Mouse (Mus musculus): ENCODE data around the gene Atp8b5. TPM values are rescaled to one million over a fixed set of nuclear protein-coding genes. Genes with fewer than 3 reads are reported as not detected.

The Atp8b5 gene
- polyA plus RNA-seq, 1 experiment, result 0.11 TPM

- H3K27me3 ChIP-seq (ENCODE audit: control insufficient read depth, insufficient read depth, low read length), result no peaks in the 10 kb centered on the region
- H3K27ac ChIP-seq (ENCODE audit: insufficient read depth, low read depth, low read length), result no peak overlapping the region
- no peak overlapping the region for H3K4me3 ChIP-seq (ENCODE audit: low read depth, low read length)
- H3K4me1 ChIP-seq (ENCODE audit: control insufficient read depth, insufficient read depth, insufficient read length, low read length), result no peaks in the 10 kb centered on the region
- TF ChIP-seq POLR2A (IDR thresholded peaks at IDR 0.05; ENCODE audit: low read depth, low read length) (no peak), CTCF (IDR thresholded peaks at IDR 0.05; ENCODE audit: extremely low read depth, insufficient read length, insufficient replicate concordance, low read depth, low read length) (peak; percentile 20; the same call in 1 of the 2 replicates)
- 22% methylated on average over 6 of the region's 6 CpGs for WGBS
- H3K36me3 ChIP-seq (ENCODE audit: control insufficient read depth, insufficient read depth, low read length), result no peaks in the 10 kb centered on the region
Observed at GRCm38 (mm10) chr4:43294001-43294400, 27.0 kb downstream of the Atp8b5 start.

GRCm38 (mm10) chr4:43309696-43310338, 42.9 kb downstream of the Atp8b5 start:
- H3K27me3 ChIP-seq (ENCODE audit: control insufficient read depth, insufficient read depth, low read length), result no peaks in the 10 kb centered on the region
- H3K4me1 ChIP-seq (ENCODE audit: control insufficient read depth, insufficient read depth, insufficient read length, low read length), result no peaks in the 10 kb centered on the region
- H3K27ac ChIP-seq (ENCODE audit: insufficient read depth, low read depth, low read length), result no peak overlapping the region
- TF ChIP-seq POLR2A (IDR thresholded peaks at IDR 0.05; ENCODE audit: low read depth, low read length) (no peak), CTCF (IDR thresholded peaks at IDR 0.05; ENCODE audit: extremely low read depth, insufficient read length, insufficient replicate concordance, low read depth, low read length) (no peak)
- no peak overlapping the region for H3K4me3 ChIP-seq (ENCODE audit: low read depth, low read length)
- no peaks in the 10 kb centered on the region for H3K36me3 ChIP-seq (ENCODE audit: control insufficient read depth, insufficient read depth, low read length)
- 82% methylated on average over 11 of the region's 11 CpGs for WGBS

DNA sequence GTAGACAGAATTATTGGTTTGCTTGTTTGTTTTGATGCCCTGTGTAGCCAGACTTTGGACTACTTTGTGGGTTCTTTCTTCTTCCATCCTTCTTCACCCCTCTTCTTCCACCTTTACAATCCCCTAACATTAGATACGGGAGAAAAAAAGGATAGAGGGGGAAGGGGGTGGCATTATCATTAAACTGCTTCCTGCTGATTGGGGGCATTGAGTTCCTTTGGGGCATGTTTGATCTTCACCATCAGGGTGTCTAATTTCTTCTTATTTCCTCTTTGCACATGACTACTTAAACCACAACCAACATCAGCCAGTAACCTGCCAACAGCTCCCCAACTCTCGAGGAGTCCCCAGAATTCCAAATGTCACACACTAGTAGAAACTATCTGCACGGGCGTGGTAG, 54.6 kb downstream of the Atp8b5 start:
- no peak overlapping the region for H3K4me3 ChIP-seq (ENCODE audit: low read depth, low read length)
- H3K27ac ChIP-seq (ENCODE audit: insufficient read depth, low read depth, low read length), result no peak overlapping the region
- H3K4me1 ChIP-seq (ENCODE audit: control insufficient read depth, insufficient read depth, insufficient read length, low read length), result no peaks in the 10 kb centered on the region
- WGBS, result 67% methylated on average over 4 of the region's 4 CpGs
- no peaks in the 10 kb centered on the region for H3K27me3 ChIP-seq (ENCODE audit: control insufficient read depth, insufficient read depth, low read length)
- no peak for TF ChIP-seq CTCF (IDR thresholded peaks at IDR 0.05; ENCODE audit: extremely low read depth, insufficient read length, insufficient replicate concordance, low read depth, low read length)
- no peaks in the 10 kb centered on the region for H3K36me3 ChIP-seq (ENCODE audit: control insufficient read depth, insufficient read depth, low read length)

DNA sequence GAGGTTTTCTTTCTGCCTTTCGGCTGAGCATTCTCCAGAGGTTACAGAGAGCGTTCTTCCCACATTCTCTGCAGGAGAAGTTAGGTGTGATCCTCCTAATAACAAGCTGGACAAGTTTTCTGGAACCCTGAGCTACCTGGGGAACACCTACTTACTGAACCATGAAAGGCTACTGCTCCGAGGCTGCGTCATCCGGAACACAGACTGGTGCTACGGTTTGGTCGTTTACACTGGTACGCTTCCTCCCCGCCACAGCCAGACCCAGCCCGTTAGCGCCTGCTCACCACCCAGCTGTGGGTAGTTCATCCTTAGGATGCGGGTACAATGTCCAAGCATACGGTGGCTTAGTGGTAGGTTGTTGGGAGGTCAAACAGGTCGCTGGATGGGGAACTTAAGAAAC, 55.4 kb downstream of the Atp8b5 start:
- H3K27ac ChIP-seq (ENCODE audit: insufficient read depth, low read depth, low read length), result no peak overlapping the region
- H3K4me3 ChIP-seq (ENCODE audit: low read depth, low read length), result no peak overlapping the region
- TF ChIP-seq CTCF (IDR thresholded peaks at IDR 0.05; ENCODE audit: extremely low read depth, insufficient read length, insufficient replicate concordance, low read depth, low read length) (no peak), POLR2A (IDR thresholded peaks at IDR 0.05; ENCODE audit: low read depth, low read length) (no peak)
- no peaks in the 10 kb centered on the region for H3K4me1 ChIP-seq (ENCODE audit: control insufficient read depth, insufficient read depth, insufficient read length, low read length)
- H3K36me3 ChIP-seq (ENCODE audit: control insufficient read depth, insufficient read depth, low read length), result no peaks in the 10 kb centered on the region
- 86% methylated on average over 14 of the region's 14 CpGs for WGBS
- H3K27me3 ChIP-seq (ENCODE audit: control insufficient read depth, insufficient read depth, low read length), result no peaks in the 10 kb centered on the region

- H3K4me1 ChIP-seq (ENCODE audit: control insufficient read depth, insufficient read depth, insufficient read length, low read length), result no peaks in the 10 kb centered on the region
- H3K4me3 ChIP-seq (ENCODE audit: low read depth, low read length), result no peak overlapping the region
- no peak overlapping the region for H3K27ac ChIP-seq (ENCODE audit: insufficient read depth, low read depth, low read length)
- no peaks in the 10 kb centered on the region for H3K36me3 ChIP-seq (ENCODE audit: control insufficient read depth, insufficient read depth, low read length)
- no peak for TF ChIP-seq CTCF (IDR thresholded peaks at IDR 0.05; ENCODE audit: extremely low read depth, insufficient read length, insufficient replicate concordance, low read depth, low read length)
- TF ChIP-seq POLR2A (IDR thresholded peaks at IDR 0.05; ENCODE audit: low read depth, low read length), result no peak
- H3K27me3 ChIP-seq (ENCODE audit: control insufficient read depth, insufficient read depth, low read length), result no peaks in the 10 kb centered on the region
- 95% methylated on average over 2 of the region's 2 CpGs for WGBS
Observed at GRCm38 (mm10) chr4:43327118-43327517, 60.2 kb downstream of the Atp8b5 start.

- WGBS, result 71% methylated on average over 2 of the region's 2 CpGs
Observed at GRCm38 (mm10) chr4:43334771-43335170, 67.8 kb downstream of the Atp8b5 start.

DNA sequence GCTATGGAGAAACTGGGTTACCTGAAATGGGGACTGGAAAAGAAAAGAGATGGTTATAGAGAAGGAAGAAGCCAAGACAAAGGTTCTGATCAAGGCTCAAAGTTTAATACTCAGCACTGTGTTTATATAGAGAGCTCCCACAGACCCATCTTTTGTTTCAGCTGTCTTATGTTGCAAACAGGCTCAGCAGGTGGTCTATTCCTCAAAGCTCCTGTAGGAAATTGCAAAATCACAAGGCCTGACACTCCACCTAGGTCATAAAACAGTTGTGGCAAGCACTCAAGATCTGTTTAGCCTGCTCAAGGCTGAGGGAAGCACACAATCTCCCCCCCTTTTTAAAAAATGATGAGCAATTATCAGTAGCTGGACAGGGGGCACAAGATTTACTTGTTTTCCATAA, 69.2 kb downstream of the Atp8b5 start:
- Histone ChIP-seq H3K4me1 (ENCODE audit: control insufficient read depth, insufficient read depth, insufficient read length, low read length) (no peaks in the 10 kb centered on the region), H3K36me3 (ENCODE audit: control insufficient read depth, insufficient read depth, low read length) (no peaks in the 10 kb centered on the region), H3K27me3 (ENCODE audit: control insufficient read depth, insufficient read depth, low read length) (no peaks in the 10 kb centered on the region), H3K4me3 (ENCODE audit: low read depth, low read length) (no peak overlapping the region), H3K27ac (ENCODE audit: insufficient read depth, low read depth, low read length) (no peak overlapping the region)
- TF ChIP-seq POLR2A (IDR thresholded peaks at IDR 0.05; ENCODE audit: low read depth, low read length), result no peak
- TF ChIP-seq CTCF (IDR thresholded peaks at IDR 0.05; ENCODE audit: extremely low read depth, insufficient read length, insufficient replicate concordance, low read depth, low read length), result no peak

More at GRCm38 (mm10) chr4:43334771-43335170, 67.8 kb downstream of the Atp8b5 start:
- H3K36me3 ChIP-seq (ENCODE audit: control insufficient read depth, insufficient read depth, low read length), result no peaks in the 10 kb centered on the region
- H3K4me3 ChIP-seq (ENCODE audit: low read depth, low read length), result no peak overlapping the region
- no peaks in the 10 kb centered on the region for H3K4me1 ChIP-seq (ENCODE audit: control insufficient read depth, insufficient read depth, insufficient read length, low read length)
- H3K27me3 ChIP-seq (ENCODE audit: control insufficient read depth, insufficient read depth, low read length), result no peaks in the 10 kb centered on the region
- TF ChIP-seq POLR2A (IDR thresholded peaks at IDR 0.05; ENCODE audit: low read depth, low read length) (no peak), CTCF (IDR thresholded peaks at IDR 0.05; ENCODE audit: extremely low read depth, insufficient read length, insufficient replicate concordance, low read depth, low read length) (no peak)
- no peak overlapping the region for H3K27ac ChIP-seq (ENCODE audit: insufficient read depth, low read depth, low read length)
